In the genomic region with DNA sequence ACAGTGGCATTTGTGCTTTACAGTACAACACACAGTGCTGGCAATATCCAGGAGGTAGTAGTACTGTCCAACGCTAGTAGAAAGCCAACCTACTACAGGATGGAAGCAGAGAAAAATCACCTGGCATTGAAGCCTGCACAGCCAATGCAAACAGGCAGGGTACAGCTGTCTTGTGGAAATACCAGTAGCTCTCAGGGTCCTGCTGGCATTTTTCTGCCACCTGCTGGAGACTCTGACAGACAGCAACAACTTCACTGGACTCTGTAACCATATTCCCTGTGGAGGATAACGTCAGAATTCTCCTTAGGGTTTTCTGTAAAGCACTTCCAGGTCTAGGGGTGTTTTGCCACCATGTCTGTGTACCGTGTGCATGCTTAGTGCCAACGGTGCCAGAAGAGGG, we compare ENCODE assay signal across 11 mouse cellular contexts. TPM values are rescaled to one million over a fixed set of nuclear protein-coding genes. Genes with fewer than 3 reads are reported as not detected.
DNase-seq lines count a peak whose midpoint lies in the region; ATAC-seq and TF ChIP-seq lines count a peak whose summit lies in the region.
"Had no signal": no experiment of that assay in that cellular context is flagged by ENCODE, and none has a peak within 500 bp of the region (broad histone marks: within the 10 kb centered on the region; RNA-seq: fewer than 3 reads in every experiment).

No protein-coding gene starts in this region.

- no peaks in the 10 kb centered on the region for H3K9me3 ChIP-seq in kidney, embryonic 15.5 days (replicated peaks)
- no peaks in the 10 kb centered on the region for H3K9me3 ChIP-seq in stomach, postnatal 0 days (ENCODE audit: control insufficient read depth, low read length)
- H3K9me3 ChIP-seq: heart, embryonic 10.5 days; megakaryocyte, embryonic 14.5 days had no signal

- H3K4me2 ChIP-seq in kidney, embryonic 15.5 days: no peak overlapping the region
- no peak overlapping the region for H3K4me2 ChIP-seq in stomach, postnatal 0 days (replicated peaks; ENCODE audit: low read depth)

- no peak overlapping the region for H3K4me3 ChIP-seq in kidney, adult 2 months (ENCODE audit: insufficient read depth, low read depth, low read length)
- H3K4me3 ChIP-seq in kidney, embryonic 15.5 days (replicated peaks): no peak overlapping the region
- no peak overlapping the region for H3K4me3 ChIP-seq in stomach, postnatal 0 days (ENCODE audit: low read depth, low read length)
- H3K4me3 ChIP-seq: erythroblast, embryonic 14.5 days; heart, embryonic 10.5 days; megakaryocyte, embryonic 14.5 days had no signal

- peaks cover 11% of the 10 kb centered on the region for H3K36me3 ChIP-seq in kidney, adult 2 months (ENCODE audit: control insufficient read depth, insufficient read depth, low read length)
- H3K36me3 ChIP-seq in kidney, embryonic 15.5 days: peaks cover 100% of the 10 kb centered on the region
- peaks cover 37% of the 10 kb centered on the region for H3K36me3 ChIP-seq in stomach, postnatal 0 days (ENCODE audit: control insufficient read depth, insufficient read depth, low read length)

- ATAC-seq in kidney, embryonic 15.5 days (replicated peaks; ENCODE audit: low FRiP score): no peak
- ATAC-seq in stomach, postnatal 0 days (ENCODE audit: low FRiP score, low TSS enrichment): 0 out of 2 replicates have a peak, but pooled peaks have one; percentile 32

- TF ChIP-seq POLR2A in kidney, adult 2 months (IDR thresholded peaks at IDR 0.05; ENCODE audit: low read depth, low read length): no peak
- TF ChIP-seq POLR2A in brain, embryonic 14.5 days (IDR thresholded peaks at IDR 0.05; ENCODE audit: borderline replicate concordance, extremely low read depth, insufficient read depth, insufficient read length, poor library complexity, severe bottlenecking): no peak

- WGBS in kidney, adult 2 months: 64% methylated on average over 4 of the region's 4 CpGs
- 76% methylated on average over 4 of the region's 4 CpGs for WGBS in kidney, embryonic 15.5 days
- 63% methylated on average over 4 of the region's 4 CpGs for WGBS in stomach, postnatal 0 days

- H3K27me3 ChIP-seq in kidney, adult 2 months (replicated peaks; ENCODE audit: control insufficient read depth, insufficient read depth, low read length): no peaks in the 10 kb centered on the region
- no peaks in the 10 kb centered on the region for H3K27me3 ChIP-seq in kidney, embryonic 15.5 days
- H3K27me3 ChIP-seq in stomach, postnatal 0 days (ENCODE audit: control insufficient read depth, insufficient read depth, low read length): no peaks in the 10 kb centered on the region
- H3K27me3 ChIP-seq: megakaryocyte, embryonic 14.5 days had no signal

- TF ChIP-seq EP300 in stomach, postnatal 0 days (optimal IDR thresholded peaks at IDR 0.05): no peak

- H3K9ac ChIP-seq in kidney, embryonic 15.5 days: no peak overlapping the region
- H3K9ac ChIP-seq in stomach, postnatal 0 days (ENCODE audit: low read length): no peak overlapping the region

- no peaks in the 10 kb centered on the region for H3K4me1 ChIP-seq in kidney, adult 2 months (ENCODE audit: control insufficient read depth, insufficient read depth, low read length)
- H3K4me1 ChIP-seq in kidney, embryonic 15.5 days: no peaks in the 10 kb centered on the region
- no peaks in the 10 kb centered on the region for H3K4me1 ChIP-seq in stomach, postnatal 0 days (replicated peaks; ENCODE audit: control insufficient read depth, insufficient read depth)
- H3K4me1 ChIP-seq: heart, embryonic 10.5 days had no signal

- no peak overlapping the region for H3K27ac ChIP-seq in kidney, adult 2 months (ENCODE audit: insufficient read depth, low read depth, low read length)
- H3K27ac ChIP-seq in kidney, embryonic 15.5 days: no peak overlapping the region
- no peak overlapping the region for H3K27ac ChIP-seq in stomach, postnatal 0 days (replicated peaks)
- H3K27ac ChIP-seq: heart, embryonic 10.5 days had no signal

- no peak; the same call in 1 of the 2 replicates for TF ChIP-seq CTCF in kidney, adult 2 months (conservative IDR thresholded peaks at IDR 0.05; ENCODE audit: insufficient read depth, insufficient read length, low read depth, low read length)
- TF ChIP-seq CTCF in brain, embryonic 14.5 days (IDR thresholded peaks at IDR 0.05; ENCODE audit: borderline replicate concordance, extremely low read depth, insufficient read depth, insufficient read length): peak; percentile 50; the same call in 1 of the 2 replicates
- TF ChIP-seq CTCF in stomach, postnatal 0 days (IDR thresholded peaks at IDR 0.05; ENCODE audit: low read depth): peak; percentile 71

- peak; percentile 30 for DNase-seq in kidney, adult 2 months
- peak; percentile 22 for DNase-seq in thymus, postnatal 14 days
- DNase-seq in thymus, adult 18-20 months: no peak
- DNase-seq in brain, embryonic 14.5 days (ENCODE audit: low read depth): peak; percentile 34
- peak; percentile 31 for DNase-seq in stomach, postnatal 0 days (ENCODE audit: low spot score)
- DNase-seq in spleen, postnatal 4 days (ENCODE audit: low spot score in 2 of 2): no peak
- no peak for DNase-seq in B cell, adult 2 months

RNA-seq across cellular contexts. Expression of gene Zdhhc16, which starts 19.0 kb away (rescaled TPM):
- 74.2 and 78.7 TPM in 2 replicates for polyA plus RNA-seq in kidney, adult 2 months (2012; rRNA removed)
- 81.6 and 89.6 TPM in 2 replicates for polyA plus RNA-seq in kidney, embryonic 15.5 days (2015; fragmentation: Nextera tagmentation; extraction: Ambion mirVana)
- 85.1 and 121 TPM in 2 replicates for polyA plus RNA-seq in brain, embryonic 14.5 days (2012; rRNA removed)
- 37.4 and 42.0 TPM in 2 replicates for polyA plus RNA-seq in stomach, postnatal 0 days (2015; fragmentation: Nextera tagmentation; extraction: Ambion mirVana)

RNA-seq across cellular contexts. Expression of gene Exosc1, which starts 19.1 kb away (rescaled TPM):
- polyA plus RNA-seq in kidney, adult 2 months (2012; rRNA removed): 11.8 and 15.2 TPM in 2 replicates
- 85.1 TPM in 2 replicates for polyA plus RNA-seq in kidney, embryonic 15.5 days (2015; fragmentation: Nextera tagmentation; extraction: Ambion mirVana)
- polyA plus RNA-seq in brain, embryonic 14.5 days (2012; rRNA removed): 30.5 and 31.5 TPM in 2 replicates
- polyA plus RNA-seq in stomach, postnatal 0 days (2015; fragmentation: Nextera tagmentation; extraction: Ambion mirVana): 46.4 and 47.2 TPM in 2 replicates

RNA-seq across cellular contexts. Expression of gene Mms19, which starts 28.7 kb away (rescaled TPM):
- polyA plus RNA-seq in kidney, adult 2 months (2012; rRNA removed): 54.9 and 56.1 TPM in 2 replicates
- 40.6 and 45.6 TPM in 2 replicates for polyA plus RNA-seq in kidney, embryonic 15.5 days (2015; fragmentation: Nextera tagmentation; extraction: Ambion mirVana)
- 66.3 and 88.7 TPM in 2 replicates for polyA plus RNA-seq in brain, embryonic 14.5 days (2012; rRNA removed)
- polyA plus RNA-seq in stomach, postnatal 0 days (2015; fragmentation: Nextera tagmentation; extraction: Ambion mirVana): 10.2 and 11.7 TPM in 2 replicates

RNA-seq across cellular contexts. Expression of gene Ubtd1, which starts 29.3 kb away (rescaled TPM):
- polyA plus RNA-seq in kidney, adult 2 months (2012; rRNA removed): 23.0 and 28.2 TPM in 2 replicates
- polyA plus RNA-seq in kidney, embryonic 15.5 days (2015; fragmentation: Nextera tagmentation; extraction: Ambion mirVana): 29.0 and 32.3 TPM in 2 replicates
- polyA plus RNA-seq in brain, embryonic 14.5 days (2012; rRNA removed): 20.0 and 20.9 TPM in 2 replicates
- polyA plus RNA-seq in stomach, postnatal 0 days (2015; fragmentation: Nextera tagmentation; extraction: Ambion mirVana): 21.3 and 23.5 TPM in 2 replicates

RNA-seq across cellular contexts. Expression of gene Pgam1, which starts 40.6 kb away (rescaled TPM):
- 493 and 500 TPM in 2 replicates for polyA plus RNA-seq in kidney, adult 2 months (2012; rRNA removed)
- polyA plus RNA-seq in kidney, embryonic 15.5 days (2015; fragmentation: Nextera tagmentation; extraction: Ambion mirVana): 688 and 748 TPM in 2 replicates
- 420 and 445 TPM in 2 replicates for polyA plus RNA-seq in brain, embryonic 14.5 days (2012; rRNA removed)
- polyA plus RNA-seq in stomach, postnatal 0 days (2015; fragmentation: Nextera tagmentation; extraction: Ambion mirVana): 334 and 339 TPM in 2 replicates

Comparison
In these comparisons a context has a peak if more than half of its experiments do, and no peak if none do; other contexts are left out.
1. DNase-seq: peak in kidney, adult 2 months (single experiment), thymus, postnatal 14 days (single experiment), brain, embryonic 14.5 days (single experiment) and stomach, postnatal 0 days (single experiment); none in thymus, adult 18-20 months (0 of 2), spleen, postnatal 4 days (0 of 2) and B cell, adult 2 months (0 of 2).